Mouse (Mus musculus) cerebellum, adult (tissue): ENCODE results near the gene Ccnj.

Experiments used
- ATAC-seq: cut with Nextera tagmentation; 2 replicates; pipeline ENCODE4 v1.9.2; 2017; ENCODE audit warnings: mild to moderate bottlenecking, moderate library complexity, mixed read lengths; ENCODE audit not compliant: insufficient number of reproducible peaks, low FRiP score, low TSS enrichment

Ccnj gene

GRCm38 (mm10) chr19:40841083-40841482 is 10.0 kb downstream of the Ccnj start:
- ATAC-seq = no peak

DNA sequence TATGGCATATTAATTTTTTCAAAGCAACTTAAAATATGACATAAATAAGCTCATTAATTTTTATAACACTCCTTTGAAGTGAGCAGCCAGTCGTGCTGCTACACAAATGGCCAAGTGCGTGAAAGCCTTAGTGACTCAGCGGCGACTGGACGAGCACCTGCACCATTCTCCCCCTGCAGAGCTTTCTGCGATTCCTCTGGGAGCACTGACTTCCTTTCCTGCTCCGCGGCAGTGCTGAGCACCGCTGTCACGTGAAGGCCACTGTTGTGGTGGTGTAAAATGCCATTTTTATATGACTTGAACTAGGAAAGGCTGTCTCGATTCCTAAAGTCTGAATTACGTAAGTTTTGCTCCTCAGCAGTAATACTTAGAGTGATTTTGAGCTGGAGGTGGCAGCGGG is 10.5 kb downstream of the Ccnj start:
- no peak for ATAC-seq

DNA sequence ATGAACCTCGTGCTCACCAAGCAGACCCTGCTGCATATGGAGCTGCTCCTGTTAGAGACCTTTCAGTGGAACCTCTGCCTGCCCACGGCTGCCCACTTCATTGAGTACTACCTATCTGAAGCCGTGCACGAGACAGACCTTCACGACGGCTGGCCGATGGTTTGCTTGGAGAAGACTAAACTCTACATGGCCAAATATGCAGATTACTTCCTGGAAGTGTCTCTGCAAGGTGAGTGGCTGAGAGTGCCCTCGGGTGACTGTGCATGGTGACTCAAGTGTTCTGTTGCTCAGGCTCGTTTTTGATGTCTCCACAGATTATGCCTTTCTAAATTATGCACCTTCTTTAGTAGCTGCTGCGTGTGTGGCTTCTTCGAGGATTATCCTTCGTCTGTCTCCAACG is 13.7 kb downstream of the Ccnj start:
- ATAC-seq = no peak

DNA sequence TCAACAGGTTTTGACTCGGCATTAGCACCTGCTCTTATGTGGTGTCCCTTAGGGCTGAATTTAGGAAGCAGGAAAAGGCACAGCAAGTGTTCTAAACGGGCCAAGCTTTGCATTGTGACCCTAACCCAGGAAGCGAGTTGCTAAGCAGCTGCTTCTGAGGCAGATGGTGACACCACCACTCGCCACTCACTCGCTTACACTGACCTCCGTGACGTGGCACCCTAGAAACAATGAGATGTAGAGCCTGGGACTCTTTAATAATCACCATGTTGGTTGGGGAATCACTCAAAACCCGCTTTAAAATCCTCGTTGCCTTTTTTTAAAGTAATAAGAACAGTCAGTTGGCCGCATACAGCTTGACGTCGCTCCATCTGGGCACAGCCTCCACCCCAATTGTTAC is 18.3 kb downstream of the Ccnj start:
- ATAC-seq = no peak

- no peak for ATAC-seq
These were observed 28.5 kb downstream of the Ccnj start for GRCm38 (mm10) chr19:40859555-40859954.

GRCm38 (mm10) chr19:40868284-40868683 is 37.2 kb downstream of the Ccnj start:
- no peak for ATAC-seq

- ATAC-seq = no peak
These were observed 38.5 kb downstream of the Ccnj start for GRCm38 (mm10) chr19:40869425-40870105.

DNA sequence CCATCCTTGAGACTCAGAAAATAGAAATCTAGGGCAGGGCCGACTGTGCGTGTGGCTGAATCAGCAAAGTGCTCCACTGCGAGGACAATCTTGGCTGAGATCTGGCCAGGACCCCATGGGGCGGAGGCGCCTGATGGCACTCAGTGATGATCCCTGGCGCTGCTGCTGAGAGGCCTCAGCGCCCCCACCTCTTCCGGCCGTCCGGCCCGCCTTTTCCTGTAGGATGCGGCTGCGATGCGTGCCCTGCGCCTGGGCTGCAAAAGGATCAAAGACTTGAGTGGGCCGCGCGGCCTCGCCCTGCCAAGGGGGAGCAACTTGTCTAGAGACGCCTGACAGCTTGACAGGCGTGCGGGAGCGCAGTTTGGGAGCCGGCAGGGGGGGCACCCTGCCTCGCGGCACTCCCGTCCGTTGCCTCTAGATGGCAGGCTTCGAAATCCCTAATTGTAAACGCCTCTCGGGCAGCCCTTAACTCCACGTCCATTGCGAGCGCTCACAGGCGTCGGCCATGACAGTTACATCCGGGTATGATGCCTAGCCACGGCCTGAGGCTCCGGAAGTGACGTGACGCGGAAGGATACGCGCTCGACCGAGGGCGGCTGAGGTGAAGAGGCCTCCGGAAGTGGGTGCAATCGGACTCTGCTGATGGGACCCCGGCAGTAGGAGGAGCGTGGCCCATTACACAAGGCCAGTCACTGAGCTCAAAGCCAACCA is 42.0 kb downstream of the Ccnj start:
- ATAC-seq = peak; percentile 97

DNA sequence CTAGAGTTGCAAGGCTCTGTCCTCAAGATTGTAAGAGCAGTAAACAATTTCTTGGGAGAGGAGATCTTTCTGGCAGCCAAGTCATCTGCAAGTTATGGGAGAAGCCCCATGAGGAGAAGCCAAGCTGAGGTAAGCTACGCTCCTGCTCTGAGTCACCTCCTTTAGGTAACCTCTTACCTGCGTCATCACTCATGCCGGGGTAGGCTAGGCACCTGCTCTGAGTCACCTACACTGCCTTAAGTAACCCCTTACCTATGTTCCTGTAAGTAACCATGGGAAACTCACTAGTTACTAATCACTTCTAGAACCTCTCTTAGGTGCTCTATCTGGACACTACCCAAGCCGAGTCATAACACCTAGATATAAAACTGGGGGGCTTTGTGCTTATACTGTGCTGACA is 50.6 kb downstream of the Ccnj start:
- no peak for ATAC-seq

DNA sequence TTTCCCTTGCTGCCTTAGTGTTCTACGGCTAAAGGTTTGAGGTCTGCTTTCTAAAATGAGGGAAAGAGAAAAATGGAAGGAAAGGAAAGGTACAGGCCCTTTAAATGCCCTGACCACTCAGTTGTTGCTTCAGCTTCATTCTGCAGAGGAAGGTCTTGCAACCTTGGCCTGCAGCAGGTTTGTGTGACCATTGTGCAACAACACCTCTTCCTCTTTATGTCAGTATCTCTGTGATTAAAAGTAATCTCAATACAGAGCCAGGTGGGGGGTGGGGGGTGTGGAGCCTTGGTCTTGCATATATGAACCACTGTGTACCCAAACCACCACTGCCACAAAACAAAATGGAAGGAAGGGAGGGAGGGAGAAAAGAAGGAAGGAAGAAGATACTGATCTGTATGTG is 57.8 kb downstream of the Ccnj start:
- no peak for ATAC-seq

DNA sequence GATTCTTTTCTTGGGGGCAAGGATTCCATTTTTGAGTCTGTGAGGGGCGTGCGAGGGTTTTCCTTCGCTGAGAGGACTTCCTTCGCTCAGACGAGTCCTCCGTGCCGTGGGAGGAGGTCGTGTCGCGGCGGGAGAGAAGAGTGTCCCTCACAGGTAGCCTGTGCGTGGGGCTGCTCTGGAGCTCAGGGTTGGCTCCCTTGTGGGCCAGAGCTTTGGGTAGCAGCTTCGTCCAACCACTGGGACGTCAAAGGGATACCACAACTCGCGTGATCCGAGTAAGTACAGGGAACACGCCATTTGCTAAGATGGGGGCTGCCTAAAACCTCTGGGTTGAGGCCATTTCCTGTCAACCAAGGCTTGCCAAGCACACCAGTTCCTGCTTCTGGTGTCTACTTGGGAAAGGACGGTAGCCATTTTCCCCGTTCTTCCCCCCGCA is 63.0 kb downstream of the Ccnj start:
- no peak; the same call in 1 of the 2 replicates for ATAC-seq

DNA sequence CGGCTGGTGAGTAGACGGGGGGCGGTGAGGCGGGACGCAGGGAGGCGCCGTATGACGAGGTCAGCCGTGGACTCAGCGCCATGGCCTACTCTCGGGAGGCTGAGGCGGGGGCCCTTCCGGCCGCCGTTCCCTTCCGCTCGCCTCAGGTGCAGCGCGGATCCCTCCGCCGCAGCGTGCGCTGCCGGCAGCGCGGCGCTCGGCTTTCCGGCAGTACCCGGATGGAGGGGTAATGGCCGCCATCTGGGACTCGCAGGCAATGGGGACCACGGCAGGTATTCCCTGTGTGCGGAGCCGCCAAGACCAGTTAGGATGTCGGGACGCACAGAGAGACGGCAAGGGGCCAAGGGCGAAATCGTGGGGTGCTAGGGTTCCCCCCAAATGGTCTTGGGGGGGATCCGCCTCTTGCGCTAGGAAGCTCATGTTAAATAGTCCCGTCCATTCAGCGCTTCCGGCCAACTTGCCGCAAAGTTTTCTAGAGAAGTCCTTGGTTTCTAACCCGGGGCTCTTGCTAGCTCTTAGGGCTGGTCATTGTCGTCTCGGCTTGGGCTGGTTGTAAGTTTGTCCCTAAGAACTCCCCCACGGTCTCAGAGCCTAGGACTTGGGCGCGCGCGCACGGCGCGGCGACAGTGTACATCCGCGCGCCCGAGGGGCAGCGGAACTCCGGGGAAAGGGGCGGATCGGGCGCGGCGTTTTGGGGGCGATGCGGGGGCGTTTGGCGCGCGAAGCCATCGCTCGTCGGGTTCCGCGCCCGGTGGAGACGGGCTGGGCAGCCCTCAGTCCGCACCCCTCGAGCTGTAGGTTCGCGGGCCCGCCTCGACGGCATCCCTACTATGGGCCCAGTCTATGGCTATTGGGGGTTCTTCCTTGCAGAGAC is 63.7 kb downstream of the Ccnj start, which contains the start of gene Zfp518a:
Gene Zfp518a (plus strand): TSS at position 187 of the 874 bp plus-strand sequence.
- peak; percentile 92 for ATAC-seq

- ATAC-seq = no peak
These were observed 64.3 kb downstream of the Ccnj start for GRCm38 (mm10) chr19:40895393-40895703.
